Mouse (Mus musculus) cerebellum, adult 8-10 months (tissue): ENCODE results near the gene Catsper2.
"Not testable (repeated sequence)": the region's sequence is repeated elsewhere in the genome, so short reads cannot be mapped to it uniquely, and the experiment has no call there.

Experiments
- DNase-seq: peaks from one replicate; pipeline ENCODE4 v3.0.0; 2022

The Catsper2 gene

DNA sequence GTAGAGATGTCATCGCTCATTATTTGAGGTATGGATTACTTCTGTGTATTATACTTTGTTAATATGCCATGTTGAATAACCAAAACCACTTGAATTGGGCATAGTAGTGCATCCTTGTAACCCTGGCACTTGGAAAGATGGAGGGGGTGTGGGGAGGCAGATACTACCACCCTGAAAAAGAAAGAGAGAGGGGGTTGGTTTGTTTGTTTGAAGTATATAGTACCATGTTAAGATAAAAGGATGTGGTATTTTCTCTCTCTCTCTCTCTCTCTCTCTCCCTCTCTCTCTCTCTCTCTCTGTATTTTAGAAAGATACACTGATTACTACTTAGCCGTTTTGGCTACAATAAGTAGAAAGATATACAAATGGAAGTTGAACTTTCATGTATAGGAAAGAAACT is 12.3 kb upstream of the Catsper2 start:
- no peak for DNase-seq

DNA sequence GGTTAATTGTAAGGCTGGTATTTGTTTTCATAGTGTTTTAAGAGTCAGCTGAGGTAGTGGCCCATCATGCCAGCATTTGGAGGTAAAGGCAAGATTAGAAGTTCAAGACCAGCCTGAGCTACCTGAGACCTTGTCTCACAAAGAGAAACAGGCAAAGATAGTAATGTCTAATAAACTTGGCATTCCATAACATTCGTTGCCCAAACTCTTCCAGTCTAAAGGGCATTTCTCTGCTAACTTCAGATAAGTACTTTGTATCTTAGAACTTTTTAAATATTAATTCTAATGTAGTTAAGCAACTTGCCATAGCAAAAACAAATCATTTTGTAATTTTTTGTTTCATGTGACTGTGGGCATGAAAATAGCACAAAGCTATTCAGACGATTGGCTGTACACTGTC is 9.6 kb upstream of the Catsper2 start:
- DNase-seq: no peak

DNA sequence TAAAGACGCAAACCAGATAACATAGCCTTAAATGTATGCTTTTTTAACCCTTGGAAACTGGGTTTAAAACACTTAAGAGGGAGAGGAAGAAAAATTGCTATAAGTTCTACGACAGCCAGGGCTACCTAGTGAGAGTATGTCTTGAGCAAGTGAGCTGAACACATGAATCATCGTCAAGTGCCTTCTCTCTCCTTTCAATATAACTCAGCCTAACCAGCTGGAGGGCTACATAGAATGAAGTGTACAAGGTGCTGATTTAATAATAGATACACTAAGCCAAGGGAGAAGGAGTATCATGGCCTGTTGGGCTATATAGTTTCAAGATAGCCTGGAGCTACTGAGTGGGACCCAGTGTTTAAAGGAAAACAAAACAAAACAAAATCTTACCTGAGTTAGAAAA is 4.9 kb upstream of the Catsper2 start:
- no peak for DNase-seq

DNA sequence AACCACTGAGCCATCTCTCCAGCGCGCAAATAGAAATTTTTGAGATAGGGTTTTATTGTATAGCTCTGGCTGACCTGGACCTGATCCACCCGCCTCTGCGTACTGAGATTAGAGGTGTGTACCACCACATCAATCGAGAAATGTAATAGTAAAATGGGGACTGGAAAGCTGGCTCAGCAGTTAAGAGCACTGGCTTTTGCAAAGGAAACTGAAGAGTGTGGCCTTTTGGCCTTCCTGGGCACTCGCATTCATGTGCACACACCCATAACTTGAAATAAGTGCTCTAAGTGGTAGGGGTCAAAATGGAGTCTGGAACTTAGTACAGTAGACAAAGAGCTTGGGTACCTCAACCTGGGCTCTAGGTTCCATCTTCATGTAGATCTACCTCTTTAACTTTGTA is 2.8 kb upstream of the Catsper2 start:
- DNase-seq: no peak

DNA sequence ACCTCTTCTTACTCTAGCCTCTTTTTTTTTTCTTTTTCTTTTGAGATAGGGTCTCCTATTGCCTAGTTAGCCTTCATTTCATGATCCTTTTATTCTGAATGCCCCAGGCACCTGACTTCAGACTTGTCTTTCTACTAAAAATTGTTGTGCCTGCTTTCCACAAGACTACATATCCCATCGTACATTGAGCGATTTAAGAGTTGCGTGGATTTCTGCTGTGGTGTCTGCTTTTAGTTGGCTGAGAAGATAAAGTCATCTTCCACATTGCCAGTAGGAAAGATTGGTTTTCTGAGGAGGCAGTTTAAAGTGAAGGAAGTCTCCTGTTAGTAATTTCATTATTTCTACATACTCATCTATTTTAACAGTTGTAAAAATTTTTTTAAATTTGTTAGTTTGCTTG is 2.0 kb upstream of the Catsper2 start:
- no peak for DNase-seq

DNA sequence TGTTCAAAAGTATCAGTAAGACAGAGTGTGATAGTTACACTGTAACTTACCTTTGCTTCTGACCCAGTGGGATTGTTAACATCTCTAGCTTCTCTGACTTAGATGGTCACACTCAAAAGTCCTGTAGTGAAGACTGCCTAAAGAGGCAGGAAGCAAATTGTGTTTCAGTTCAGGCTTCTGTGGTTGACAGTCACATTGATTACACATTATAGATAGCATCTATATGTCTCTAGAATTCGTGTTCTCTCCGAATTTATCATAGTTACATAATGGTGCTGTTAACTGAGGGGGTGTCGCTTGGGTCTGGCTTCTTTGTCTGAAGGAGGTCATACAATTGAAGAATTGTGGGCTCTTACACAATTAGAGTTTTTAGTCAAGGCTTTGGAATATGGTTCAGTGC is 1.5 kb upstream of the Catsper2 start:
- no peak for DNase-seq

DNA sequence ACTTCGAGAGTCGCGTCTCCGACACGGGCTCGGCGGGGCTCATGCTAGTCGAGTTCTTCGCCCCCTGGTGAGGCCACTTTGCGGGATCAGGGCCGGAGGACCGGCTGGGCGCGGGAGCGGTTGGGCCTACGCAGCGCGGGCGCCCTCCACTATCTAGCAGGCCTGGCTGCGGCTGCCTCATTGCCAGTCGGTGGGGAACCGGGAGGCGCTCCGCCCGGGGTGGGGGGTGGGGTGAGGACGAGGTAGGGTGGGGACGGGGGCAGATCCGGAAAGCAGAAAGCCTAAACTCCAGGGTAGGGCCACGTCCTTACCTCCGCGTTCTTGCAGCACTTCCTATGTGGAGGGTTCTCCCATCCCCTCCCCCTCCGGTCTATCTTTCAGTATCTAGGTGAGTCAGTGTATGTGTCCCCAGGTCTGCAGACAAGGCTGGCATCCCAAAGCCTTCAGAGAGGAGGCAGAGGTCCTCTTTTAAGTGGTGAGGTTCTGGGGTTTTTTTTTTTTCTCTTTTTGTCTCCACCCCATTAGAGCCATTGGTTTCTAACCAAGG is 620 bp upstream of the Catsper2 start:
- peak; percentile 22 for DNase-seq

DNA sequence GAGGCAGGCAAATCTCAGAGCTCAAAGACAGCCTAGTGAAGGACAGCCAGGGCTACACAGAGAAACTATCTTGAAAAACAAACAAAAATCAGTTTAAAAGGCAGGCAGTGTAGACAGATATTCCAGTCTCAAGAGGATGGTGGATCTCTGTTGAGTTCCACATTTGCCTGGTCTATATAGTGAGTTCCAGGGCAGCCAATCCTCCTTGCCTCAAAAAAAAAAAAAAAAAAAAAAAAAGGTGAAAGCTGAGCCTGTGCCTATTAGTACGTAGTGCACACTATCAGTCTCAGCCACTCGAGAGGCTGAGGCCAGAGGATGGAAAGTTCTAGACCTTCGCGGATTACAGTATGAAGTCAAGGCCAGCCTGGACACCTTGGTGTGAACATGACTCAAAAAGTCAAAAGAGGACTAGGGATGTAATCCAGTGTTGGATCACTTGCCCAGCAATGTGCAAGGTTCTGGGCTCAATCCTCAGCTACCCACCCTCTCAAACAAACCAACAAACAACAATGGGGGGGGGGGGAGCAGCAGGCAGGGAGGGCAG is 677 bp downstream of the Catsper2 start:
- no peak for DNase-seq

DNA sequence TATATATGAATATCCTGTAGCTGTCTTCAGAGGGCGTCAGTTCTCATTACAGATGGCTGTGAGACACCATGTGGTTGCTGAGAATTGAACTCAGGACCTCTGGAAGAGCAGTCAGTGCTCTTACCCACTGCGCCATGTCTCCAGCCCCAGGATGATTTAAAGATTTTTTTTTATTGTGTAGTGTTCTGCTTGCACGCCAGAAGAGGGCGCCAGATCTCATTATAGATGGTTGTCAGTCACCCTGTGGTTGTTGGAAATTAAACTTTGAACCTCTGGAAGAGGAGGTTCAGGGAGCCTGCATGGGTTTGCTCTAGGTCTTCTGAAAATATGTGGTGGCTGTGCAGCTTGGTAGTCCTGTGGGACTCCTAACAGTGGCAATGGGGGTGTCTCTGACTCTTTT is 5.4 kb downstream of the Catsper2 start:
- no peak for DNase-seq

DNA sequence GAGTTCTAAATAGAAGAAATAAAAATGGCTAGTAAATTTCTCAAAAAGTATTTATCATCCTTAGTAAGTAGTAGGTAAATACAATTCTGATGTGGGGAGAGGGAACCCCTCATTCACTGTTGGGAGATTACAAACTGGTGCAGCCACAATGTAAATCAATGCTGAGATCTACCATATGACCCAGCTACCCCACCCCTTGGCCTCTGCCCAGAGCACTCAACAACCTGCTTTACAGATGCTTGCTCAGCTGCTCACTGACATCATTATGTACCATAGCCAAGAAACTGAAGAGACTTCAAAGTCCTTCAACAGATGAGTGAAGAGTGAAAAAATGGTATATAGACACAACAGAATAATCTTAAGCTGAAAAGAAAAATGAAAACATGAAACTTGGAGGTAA is 10.3 kb downstream of the Catsper2 start:
- no peak for DNase-seq

DNA sequence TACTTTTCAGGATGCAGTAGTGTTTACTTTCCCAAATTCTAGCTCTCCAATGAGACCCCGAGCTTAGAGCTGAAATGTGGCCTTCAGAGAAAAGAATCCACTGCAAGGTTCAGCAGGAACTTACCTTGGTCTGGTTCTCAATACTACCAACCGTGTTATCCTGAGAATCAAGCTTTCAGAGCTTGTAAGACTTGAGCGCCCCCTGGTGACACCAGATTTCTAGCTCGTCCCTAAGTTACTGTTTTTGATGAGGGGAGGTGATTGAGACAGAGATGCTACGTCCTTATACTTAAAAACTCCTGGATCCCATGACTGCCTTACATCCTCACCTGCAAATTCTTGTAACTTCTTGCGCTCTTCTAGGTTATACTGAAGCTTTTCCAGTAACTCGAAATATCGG is 17.0 kb downstream of the Catsper2 start:
- DNase-seq: peak; percentile 91

DNA sequence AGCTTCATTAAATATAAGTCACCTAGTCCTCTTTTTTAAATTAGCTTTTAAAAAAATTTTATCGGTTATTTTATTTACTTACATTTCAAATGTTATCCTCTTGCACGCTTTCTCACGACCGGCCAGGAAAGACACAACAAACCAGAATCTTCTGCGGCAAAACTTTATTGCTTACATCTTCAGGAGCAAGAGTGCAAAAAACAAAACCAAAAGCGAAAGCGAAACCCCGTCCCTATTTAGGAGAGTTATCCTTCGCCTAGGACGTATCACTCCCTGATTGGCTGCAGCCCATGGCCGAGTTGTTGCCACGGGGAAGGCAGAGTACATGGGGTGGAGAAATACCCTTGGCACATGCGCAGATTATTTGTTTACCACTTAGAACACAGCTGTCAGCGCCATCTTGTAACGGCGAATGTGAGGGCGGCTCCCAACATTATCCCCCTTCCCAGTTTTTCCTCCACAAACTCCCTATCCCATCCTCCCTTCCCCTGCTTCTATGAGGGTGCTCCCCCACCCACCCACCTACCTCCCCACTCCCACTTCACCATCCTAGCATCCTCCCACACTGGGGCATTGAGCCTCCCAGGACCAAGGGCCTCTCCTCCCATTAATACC is 26.5 kb downstream of the Catsper2 start, which contains the start of gene Strc:
TSS of gene Strc (minus strand) at position 208 of the 615 bp plus-strand sequence.
- not testable (repeated sequence) for DNase-seq

DNA sequence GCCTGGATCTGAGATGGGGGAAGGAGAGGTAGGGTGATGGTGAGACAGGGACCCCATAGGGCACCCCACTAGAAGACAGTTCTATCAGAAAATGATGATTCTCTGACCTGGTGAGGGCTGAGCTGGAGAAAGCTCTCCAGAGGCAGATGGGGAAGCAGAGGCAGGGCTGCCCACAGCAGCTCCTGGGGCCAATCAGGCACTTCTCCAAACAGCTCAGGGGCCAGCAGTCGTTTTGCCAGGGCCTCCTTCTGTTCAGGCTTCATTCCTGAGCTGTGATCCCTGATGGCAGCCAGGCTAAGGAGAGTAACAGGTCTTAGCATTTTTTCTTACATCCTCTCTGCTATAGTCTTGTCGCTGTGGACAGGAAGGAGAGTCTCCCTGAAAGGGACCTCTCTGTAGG is 38.8 kb downstream of the Catsper2 start:
- no peak for DNase-seq

DNA sequence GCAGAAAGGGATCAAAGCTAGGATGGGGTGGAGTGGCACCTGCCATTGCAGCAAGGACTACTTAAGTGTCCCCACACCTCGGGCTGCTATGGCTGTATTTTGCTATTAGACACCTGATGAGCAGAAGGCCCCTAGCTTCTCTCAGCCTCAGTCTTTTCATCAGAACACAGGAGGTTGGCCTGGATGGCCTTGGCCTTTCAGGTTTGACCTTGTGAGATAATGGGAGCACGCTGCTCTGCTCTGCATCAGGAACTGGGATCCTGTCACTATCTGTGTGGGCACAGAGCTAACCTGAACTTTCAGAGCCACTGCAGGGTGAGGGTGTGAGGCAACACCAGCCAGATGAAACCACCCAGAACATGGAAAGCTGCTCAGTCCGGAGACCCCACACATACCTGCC is 41.3 kb downstream of the Catsper2 start:
- no peak for DNase-seq

DNA sequence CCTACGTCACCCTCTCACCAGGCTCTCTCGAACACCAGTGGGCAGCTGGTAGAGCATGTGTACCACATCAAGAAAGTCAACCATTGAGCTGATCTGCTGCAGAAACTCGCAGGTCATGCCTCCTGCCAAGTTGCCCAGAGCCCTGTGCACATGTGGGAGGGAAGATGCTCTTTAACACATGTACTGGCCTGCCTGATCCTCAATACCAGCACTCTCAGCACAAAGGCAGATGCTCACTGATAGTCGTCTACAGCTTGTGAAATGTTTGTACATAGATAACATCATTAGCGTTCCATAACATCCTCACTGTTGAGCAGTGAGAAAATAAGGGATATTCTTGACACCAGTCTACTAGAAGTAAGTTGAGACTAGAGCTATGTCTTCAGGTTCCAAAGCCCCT is 42.7 kb downstream of the Catsper2 start:
- no peak for DNase-seq

DNA sequence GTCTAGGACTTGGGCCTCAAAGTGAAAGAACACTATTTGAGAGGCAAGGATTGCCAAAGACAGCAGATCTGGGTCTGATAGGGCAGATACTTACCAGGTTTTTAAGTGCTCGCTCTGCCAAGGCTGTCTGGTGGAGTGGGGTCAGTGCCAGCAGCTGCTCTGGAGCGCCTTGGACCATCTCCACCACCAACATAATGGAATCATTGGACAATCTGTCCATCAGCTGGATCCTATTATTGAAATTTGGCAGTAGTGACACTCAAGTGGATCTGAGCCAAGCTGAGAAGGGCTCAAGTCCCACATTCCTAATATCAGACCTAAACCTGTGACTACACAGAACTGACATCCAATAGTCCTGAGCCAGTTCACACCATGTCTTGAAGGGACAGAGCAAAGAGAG is 44.8 kb downstream of the Catsper2 start:
- DNase-seq: peak; percentile 43

DNA sequence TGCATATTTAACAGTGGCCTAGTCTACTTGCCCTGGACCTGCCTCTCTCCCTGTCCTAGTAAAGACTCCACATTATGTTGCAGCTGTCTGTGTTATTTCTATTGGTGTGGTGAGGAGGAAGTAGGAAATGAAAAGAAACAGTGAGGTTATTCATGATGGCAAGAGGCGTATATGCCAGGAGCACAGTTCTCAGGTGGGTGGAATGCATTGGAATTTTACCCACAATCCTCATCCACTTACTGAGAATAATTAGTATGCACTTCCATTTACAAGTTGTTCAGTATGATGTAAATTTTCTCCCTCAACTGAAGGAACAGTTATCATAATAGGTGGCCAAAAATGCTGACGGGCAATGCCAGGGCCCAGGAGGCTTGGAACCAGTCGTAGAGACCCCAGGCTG is 49.9 kb downstream of the Catsper2 start:
- DNase-seq: no peak

DNA sequence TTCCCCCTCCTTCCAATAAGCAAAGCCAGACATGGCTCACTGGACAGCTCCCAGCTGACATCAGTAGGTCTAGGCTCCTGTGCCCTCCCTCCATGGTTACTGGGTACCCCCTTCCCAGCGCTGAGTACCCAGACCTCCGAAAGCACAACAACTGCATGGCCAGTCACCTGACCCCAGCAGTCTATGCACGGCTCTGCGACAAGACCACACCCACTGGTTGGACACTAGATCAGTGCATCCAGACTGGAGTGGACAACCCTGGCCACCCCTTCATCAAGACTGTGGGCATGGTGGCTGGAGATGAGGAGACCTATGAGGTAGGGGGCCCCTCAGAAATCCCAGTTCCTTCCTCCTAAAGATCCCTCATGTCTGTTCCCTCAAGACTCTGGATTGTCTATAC is 54.1 kb downstream of the Catsper2 start:
- DNase-seq: peak; percentile 25

DNA sequence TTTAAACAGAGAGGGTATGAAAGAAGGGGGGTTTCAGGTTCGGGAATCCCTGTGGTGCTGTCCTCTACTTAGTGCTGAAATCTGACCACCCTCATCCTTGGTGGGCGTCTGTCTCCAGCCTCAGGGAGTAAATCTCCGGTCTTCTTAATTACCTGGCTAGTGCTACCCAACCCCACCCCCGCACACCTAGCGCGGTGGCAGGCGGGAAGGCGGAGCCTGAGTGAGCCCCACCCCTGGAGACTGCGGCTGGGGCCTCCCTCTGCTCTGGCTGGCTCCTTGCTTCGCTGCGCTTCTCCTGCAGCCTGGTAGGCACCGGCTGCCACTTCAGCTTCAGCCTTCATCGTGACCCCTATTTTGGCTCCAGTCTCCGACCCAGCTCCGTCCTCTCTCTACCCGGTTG is 55.2 kb downstream of the Catsper2 start:
- DNase-seq: peak; percentile 91

DNA sequence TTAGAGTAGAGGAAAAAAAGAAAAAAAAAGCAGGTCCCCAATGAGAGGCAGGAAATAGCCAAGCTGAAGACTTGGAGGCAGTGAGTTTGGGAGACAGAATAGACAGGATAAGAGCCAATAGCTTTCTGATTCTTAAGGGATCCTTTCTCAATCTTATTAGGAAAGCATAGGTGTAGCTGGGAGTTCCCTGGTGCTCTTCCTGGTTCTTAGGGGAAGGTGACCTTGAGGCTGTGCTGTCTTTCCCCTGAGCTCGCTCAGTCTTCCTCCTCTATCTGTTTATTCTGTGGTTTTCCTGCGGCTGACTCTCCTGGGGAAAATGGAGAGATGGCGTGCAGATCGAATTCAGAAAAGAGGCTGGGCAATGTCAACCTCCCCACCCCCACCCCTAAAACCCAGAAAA is 55.6 kb downstream of the Catsper2 start:
- DNase-seq: no peak

DNA sequence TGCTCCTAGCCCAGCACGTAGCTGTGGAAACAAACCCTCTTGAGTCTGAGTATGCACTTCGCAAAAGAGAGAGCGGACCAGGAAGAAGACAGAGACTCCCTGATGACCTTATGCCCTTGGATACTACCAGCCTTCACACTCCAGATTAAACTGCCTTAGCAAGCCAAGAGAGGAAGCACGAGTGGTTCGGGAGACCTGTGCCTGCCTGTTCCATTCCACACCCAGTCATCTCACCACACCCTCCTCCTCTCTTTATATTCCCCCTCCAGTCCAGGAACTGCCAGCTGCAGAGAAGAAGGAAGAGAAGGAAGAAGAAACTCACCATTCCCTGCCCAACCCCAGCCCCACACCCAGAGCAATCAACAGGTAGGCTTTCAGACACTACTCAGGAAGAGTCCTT is 56.1 kb downstream of the Catsper2 start, which contains the start of gene Ckmt1:
TSS of gene Ckmt1 (plus strand) at position 221 of the 400 bp plus-strand sequence.
- no peak for DNase-seq

DNA sequence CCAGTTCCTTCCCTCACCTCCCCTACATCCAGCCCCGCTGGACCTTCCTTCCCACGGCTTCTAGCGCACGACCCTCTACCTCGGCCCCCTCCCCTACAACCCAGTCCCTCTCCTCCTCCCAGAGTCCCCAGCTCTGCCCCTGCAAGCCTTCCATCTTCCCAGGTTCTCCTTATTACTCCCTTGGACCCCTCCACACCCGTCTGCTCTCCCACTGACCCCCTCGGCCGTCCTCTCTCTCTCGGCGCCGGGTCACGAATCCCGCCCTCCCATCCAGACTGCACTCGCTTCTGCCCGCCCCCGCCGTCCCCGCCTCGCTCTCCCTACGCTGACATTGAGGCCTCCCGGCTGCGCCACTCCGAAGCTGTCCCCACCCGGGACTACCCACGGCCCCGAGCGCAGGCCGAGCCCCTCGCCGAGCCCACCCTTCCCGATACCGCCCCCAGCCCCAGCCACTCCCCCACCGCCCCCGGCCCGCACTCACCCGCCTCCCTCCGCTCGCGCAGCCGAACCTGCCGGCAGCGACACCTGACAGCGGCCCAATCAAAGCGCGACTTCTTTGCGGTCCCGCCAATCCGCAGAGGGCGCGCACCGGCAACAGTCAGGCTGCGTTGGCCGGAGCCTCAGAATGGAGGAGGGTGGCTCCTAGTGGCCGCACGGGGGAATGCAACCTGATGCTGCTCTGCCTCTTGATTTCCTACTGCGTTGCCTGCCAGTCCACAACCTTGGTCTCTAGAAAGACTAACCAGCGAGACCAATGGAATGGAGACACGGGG is 58.6 kb downstream of the Catsper2 start, which contains the start of gene Ppip5k1:
TSS of gene Ppip5k1 (minus strand) at position 577 of the 773 bp plus-strand sequence.
- DNase-seq: peak; percentile 98

DNA sequence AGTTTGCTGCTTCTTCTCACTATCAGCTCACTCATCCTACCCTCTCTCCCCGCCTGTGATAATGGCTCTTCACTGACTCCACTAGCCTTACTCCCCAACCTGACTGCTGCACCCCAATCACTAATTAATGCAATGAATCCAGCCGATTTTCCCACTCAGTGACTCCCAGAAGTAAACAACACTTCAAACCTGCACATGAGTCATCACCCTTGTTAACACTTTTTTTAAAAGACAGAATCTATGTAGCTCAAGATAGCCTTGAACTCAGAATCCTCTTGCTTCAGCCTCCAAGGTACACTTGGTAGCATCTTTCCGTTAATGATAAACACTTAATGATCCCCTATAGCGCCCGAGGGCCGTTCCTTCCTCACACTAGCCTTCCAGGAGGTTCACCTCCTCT is 59.2 kb downstream of the Catsper2 start:
- no peak for DNase-seq

DNA sequence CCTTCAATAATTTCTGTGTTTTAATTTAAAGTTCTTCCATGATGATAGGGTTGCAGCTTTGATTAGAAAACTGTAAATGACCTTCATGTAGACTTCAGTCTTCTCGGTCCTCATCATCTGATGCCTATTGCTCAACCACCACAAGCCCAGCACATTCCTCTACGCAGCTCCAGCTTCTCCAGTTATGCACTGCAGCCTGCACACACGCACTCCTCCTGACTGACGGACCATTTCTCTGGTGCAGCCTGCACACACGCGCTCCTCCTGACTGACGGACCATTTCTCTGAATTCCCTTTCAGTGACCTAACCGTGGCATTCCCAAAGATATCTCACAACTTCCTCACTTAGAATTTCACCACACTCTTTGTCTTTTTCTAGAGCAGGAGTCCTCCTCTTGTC is 60.4 kb downstream of the Catsper2 start:
- DNase-seq: no peak
